Mouse (Mus musculus) liver, embryonic 11.5 days (tissue): ENCODE data around the gene Ralgapa1. TPM values are rescaled to one million over a fixed set of nuclear protein-coding genes. Genes with fewer than 3 reads are reported as not detected.
"Not testable (repeated sequence)": the region's sequence is repeated elsewhere in the genome, so short reads cannot be mapped to it uniquely, and the experiment has no call there.

Source experiments
- ATAC-seq: fragments of 200-750 bp; cut with Nextera tagmentation; replicated peaks from 2 replicates; pipeline ENCODE4 v1.8.0; 2017; ENCODE audit warnings: moderate number of reproducible peaks, mild to moderate bottlenecking, moderate TSS enrichment, moderate library complexity; ENCODE audit not compliant: low FRiP score
- DNase-seq: peaks from one replicate; pipeline ENCODE4 v3.0.0-alpha.2; 2017; ENCODE audit warnings: low spot score
- H3K27ac ChIP-seq: fragments of 300-500 bp; sonication (generic); 2 replicates; pipeline ENCODE4 v1.5.1; 2014; ENCODE audit warnings: mild to moderate bottlenecking, low read depth, low read length, control low read depth
- H3K27me3 ChIP-seq: fragments of 300-500 bp; sonication (generic); replicated peaks from 2 replicates; pipeline ENCODE4 v1.6.1; 2014; ENCODE audit warnings: low read length, mixed read lengths; ENCODE audit not compliant: control insufficient read depth, insufficient read depth
- H3K36me3 ChIP-seq: fragments of 300-500 bp; sonication (generic); 2 replicates; pipeline ENCODE4 v1.6.1; 2014; ENCODE audit warnings: mild to moderate bottlenecking, low read length, moderate library complexity, mixed read lengths; ENCODE audit not compliant: control insufficient read depth, insufficient read depth
- H3K4me1 ChIP-seq: fragments of 300-500 bp; sonication (generic); replicated peaks from 2 replicates; pipeline ENCODE4 v1.6.1; 2014; ENCODE audit warnings: low read length, mixed read lengths; ENCODE audit not compliant: control insufficient read depth, insufficient read depth
- H3K4me2 ChIP-seq: fragments of 300-500 bp; sonication (generic); 2 replicates; pipeline ENCODE4 v1.6.1; 2014; ENCODE audit warnings: mild to moderate bottlenecking, control low read depth, moderate library complexity
- H3K4me3 ChIP-seq: fragments of 300-500 bp; sonication (generic); 2 replicates; pipeline ENCODE4 v1.5.1; 2014; ENCODE audit warnings: low read depth, low read length, control low read depth
- H3K9ac ChIP-seq: fragments of 300-500 bp; sonication (generic); 2 replicates; pipeline ENCODE4 v1.6.1; 2014; ENCODE audit warnings: low read depth, low read length, control low read depth
- H3K9me3 ChIP-seq: fragments of 300-500 bp; sonication (generic); 2 replicates; pipeline ENCODE4 v1.6.1; 2016; ENCODE audit warnings: low read length, inconsistent platforms, mixed read lengths; ENCODE audit not compliant: control insufficient read depth
- WGBS: fragments of 180-500 bp; shearing (Covaris S2); extraction: QIAGEN DNeasy Blood & Tissue Kit; methylation state at CpG from one replicate; pipeline ENCODE4 v1.1.7; 2014; 5-methylcytosine and 5-hydroxymethylcytosine counted together
- polyA plus RNA-seq: library from polyadenylated mRNA; unstranded; fragments of >200 nt; fragmentation: Nextera tagmentation; extraction: Ambion mirVana; gene quantifications from 2 replicates; pipeline ENCODE4 v1.2.1, GENCODE M21; 2014

Gene Ralgapa1
- polyA plus RNA-seq, 1 experiment from 2014 or later: 12.3 TPM

- 63% methylated on average over 2 of the region's 2 CpGs for WGBS
- H3K4me2 ChIP-seq: no peak overlapping the region
- H3K9me3 ChIP-seq: no peaks in the 10 kb centered on the region
- H3K4me1 ChIP-seq: no peaks in the 10 kb centered on the region
- ATAC-seq (no peak), DNase-seq (no peak)
- H3K4me3 ChIP-seq: no peak overlapping the region
- no peaks in the 10 kb centered on the region for H3K27me3 ChIP-seq
- 0 out of 2 replicates have a peak, but pooled peaks cover 2% of the 10 kb centered on the region for H3K36me3 ChIP-seq
- H3K9ac ChIP-seq: no peak overlapping the region
- no peak overlapping the region for H3K27ac ChIP-seq
Measured at GRCm38 (mm10) chr12:55785252-55785651, 35.7 kb downstream of the Ralgapa1 start.

DNA sequence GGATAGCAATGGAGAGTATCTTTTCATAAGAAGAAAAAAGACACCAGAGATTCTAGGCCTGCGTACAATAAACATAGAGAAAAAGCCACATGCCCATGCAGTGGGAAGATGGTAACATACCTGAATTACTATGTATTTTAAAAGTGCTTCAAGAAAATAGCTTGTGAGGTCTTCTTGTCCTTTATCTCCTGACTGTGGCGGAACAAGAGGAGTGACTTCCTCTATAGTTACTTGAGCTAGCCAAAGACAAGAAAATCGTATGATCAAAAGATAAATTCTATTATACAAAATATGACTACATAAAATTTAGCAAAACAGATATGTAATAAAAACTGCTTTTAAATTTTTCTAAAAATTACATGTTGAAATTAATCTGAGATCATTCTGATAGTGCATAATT lies 38.3 kb downstream of the Ralgapa1 start:
- H3K36me3 ChIP-seq: 0 out of 2 replicates have a peak, but pooled peaks cover 2% of the 10 kb centered on the region
- no peak overlapping the region for H3K9ac ChIP-seq
- no peak overlapping the region for H3K27ac ChIP-seq
- DNase-seq (no peak), ATAC-seq (no peak)
- H3K27me3 ChIP-seq: no peaks in the 10 kb centered on the region
- H3K4me1 ChIP-seq: no peaks in the 10 kb centered on the region
- H3K4me3 ChIP-seq: no peak overlapping the region
- WGBS: 83% methylated on average over 3 of the region's 3 CpGs
- H3K9me3 ChIP-seq: no peaks in the 10 kb centered on the region
- no peak overlapping the region for H3K4me2 ChIP-seq

DNA sequence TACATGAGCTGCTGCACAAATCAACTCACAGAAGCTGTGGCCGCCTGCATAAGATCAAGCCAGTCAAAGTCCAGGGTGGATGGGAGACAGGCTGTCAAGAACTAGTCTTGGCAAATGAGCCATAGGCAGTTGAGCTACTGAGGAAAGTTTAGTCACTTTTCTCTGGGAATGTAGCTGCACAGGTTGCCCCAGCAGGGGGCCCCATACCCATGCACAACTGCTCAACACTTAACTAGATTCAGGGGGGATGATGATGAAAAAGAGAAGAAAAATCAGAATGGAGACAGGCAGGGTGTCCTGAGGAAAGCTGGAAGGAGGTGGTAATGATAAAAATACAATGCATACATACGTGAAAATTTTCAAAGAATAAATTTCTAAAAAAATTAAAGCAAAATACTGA lies 42.7 kb downstream of the Ralgapa1 start:
- DNase-seq (no peak), ATAC-seq (no peak; the same call in 1 of the 2 replicates)
- H3K4me3 ChIP-seq: no peak overlapping the region
- H3K27ac ChIP-seq: no peak overlapping the region
- WGBS: 80% methylated on average over 2 of the region's 2 CpGs
- H3K27me3 ChIP-seq: no peaks in the 10 kb centered on the region
- H3K4me1 ChIP-seq: no peaks in the 10 kb centered on the region
- H3K9ac ChIP-seq: no peak overlapping the region
- H3K36me3 ChIP-seq: no peaks in the 10 kb centered on the region
- H3K9me3 ChIP-seq: no peaks in the 10 kb centered on the region
- H3K4me2 ChIP-seq: no peak overlapping the region

DNA sequence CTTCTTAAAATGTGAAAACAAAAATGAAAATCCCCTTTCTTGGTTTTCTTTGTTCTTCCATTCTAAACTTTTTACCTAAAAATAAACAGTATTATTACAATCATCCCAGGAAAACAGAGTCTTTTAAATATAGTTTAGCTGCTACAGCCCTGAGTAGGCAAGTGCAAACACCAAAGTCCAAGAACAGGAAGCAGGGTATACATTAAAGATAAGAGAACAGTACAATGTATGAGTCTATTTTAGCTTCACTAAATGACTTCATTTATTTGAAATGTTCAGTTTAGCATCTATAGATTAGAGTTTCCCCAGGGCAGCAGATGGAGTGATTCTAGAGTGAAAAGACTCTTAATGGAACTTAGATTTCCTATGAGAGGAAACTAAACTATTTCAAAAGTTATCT lies 43.6 kb downstream of the Ralgapa1 start:
- H3K4me2 ChIP-seq: no peak overlapping the region
- DNase-seq: no peak
- H3K9ac ChIP-seq: no peak overlapping the region
- no peaks in the 10 kb centered on the region for H3K4me1 ChIP-seq
- no peaks in the 10 kb centered on the region for H3K27me3 ChIP-seq
- no peak overlapping the region for H3K27ac ChIP-seq
- ATAC-seq: no peak
- H3K4me3 ChIP-seq: no peak overlapping the region
- H3K9me3 ChIP-seq: no peaks in the 10 kb centered on the region
- H3K36me3 ChIP-seq: no peaks in the 10 kb centered on the region

DNA sequence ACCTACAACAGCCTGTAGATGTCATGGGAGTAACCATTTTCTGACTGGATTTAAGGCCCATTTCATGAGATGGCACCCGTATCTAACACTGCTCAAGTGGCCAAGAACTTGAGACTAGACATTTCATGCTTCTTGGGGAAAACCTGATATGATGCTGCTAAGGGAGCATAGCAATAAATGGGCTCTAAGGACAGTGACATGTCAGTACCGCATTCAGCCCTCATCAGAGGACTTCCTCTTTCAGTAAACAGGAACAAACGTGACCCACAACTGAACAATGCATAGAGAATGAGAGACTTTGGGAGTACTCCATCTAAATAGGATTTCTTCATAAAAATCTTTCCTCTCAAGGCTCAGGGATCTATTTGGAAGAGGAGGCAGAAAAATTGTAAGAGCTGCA lies 46.7 kb downstream of the Ralgapa1 start:
- Histone ChIP-seq H3K9me3 (no peaks in the 10 kb centered on the region), H3K4me3 (no peak overlapping the region), H3K27me3 (no peaks in the 10 kb centered on the region), H3K27ac (no peak overlapping the region), H3K36me3 (peaks cover 3% of the 10 kb centered on the region; the same call in 1 of the 2 replicates), H3K4me1 (no peaks in the 10 kb centered on the region), H3K4me2 (no peak overlapping the region), H3K9ac (no peak overlapping the region)
- no peak for DNase-seq
- no peak for ATAC-seq
- 59% methylated on average over 3 of the region's 3 CpGs for WGBS

GRCm38 (mm10) chr12:55720319-55720718 lies 100.6 kb downstream of the Ralgapa1 start:
- no peak for ATAC-seq
- no peak overlapping the region for H3K9ac ChIP-seq
- 75% methylated on average over 1 of the region's 1 CpGs for WGBS
- no peak for DNase-seq
- H3K4me1 ChIP-seq: no peaks in the 10 kb centered on the region
- peaks cover 4% of the 10 kb centered on the region; the same call in 1 of the 2 replicates for H3K36me3 ChIP-seq
- no peak overlapping the region for H3K27ac ChIP-seq
- no peak overlapping the region for H3K4me2 ChIP-seq
- no peaks in the 10 kb centered on the region for H3K27me3 ChIP-seq
- no peak overlapping the region for H3K4me3 ChIP-seq
- no peaks in the 10 kb centered on the region for H3K9me3 ChIP-seq

- H3K36me3 ChIP-seq: peaks cover 10% of the 10 kb centered on the region; the same call in 1 of the 2 replicates
- H3K4me2 ChIP-seq: no peak overlapping the region
- no peaks in the 10 kb centered on the region for H3K4me1 ChIP-seq
- WGBS: 97% methylated on average over 4 of the region's 4 CpGs
- no peak overlapping the region for H3K9ac ChIP-seq
- H3K9me3 ChIP-seq: no peaks in the 10 kb centered on the region
- no peaks in the 10 kb centered on the region for H3K27me3 ChIP-seq
- H3K27ac ChIP-seq: no peak overlapping the region
- DNase-seq (no peak), ATAC-seq (no peak)
- no peak overlapping the region for H3K4me3 ChIP-seq
Measured at GRCm38 (mm10) chr12:55705881-55706280, 115.1 kb downstream of the Ralgapa1 start.

DNA sequence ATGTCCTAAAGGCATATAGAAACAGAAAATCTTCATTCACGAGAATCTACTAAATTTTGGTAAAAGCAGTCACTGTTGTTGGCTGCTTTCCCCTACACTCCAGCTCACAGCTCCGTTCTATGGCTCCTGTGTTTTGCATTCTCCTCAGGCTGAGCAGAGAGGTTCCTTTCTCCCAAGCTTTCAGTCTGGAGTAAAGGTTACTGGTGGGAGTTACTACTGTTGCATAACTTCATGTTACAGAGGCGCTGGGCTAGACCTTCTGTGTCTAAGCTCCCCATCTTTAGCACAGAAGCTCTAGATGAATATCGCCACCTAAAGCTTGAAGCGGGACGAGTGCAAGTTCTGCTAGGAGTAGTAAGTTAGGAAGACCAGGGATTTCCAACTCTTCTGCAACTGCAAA lies 154.3 kb downstream of the Ralgapa1 start:
- DNase-seq (no peak), ATAC-seq (no peak)
- H3K4me3 ChIP-seq: no peak overlapping the region
- H3K9me3 ChIP-seq: no peaks in the 10 kb centered on the region
- no peak overlapping the region for H3K9ac ChIP-seq
- no peak overlapping the region for H3K27ac ChIP-seq
- WGBS: 91% methylated on average over 6 of the region's 6 CpGs
- no peaks in the 10 kb centered on the region for H3K27me3 ChIP-seq
- no peak overlapping the region for H3K4me2 ChIP-seq
- H3K4me1 ChIP-seq: no peaks in the 10 kb centered on the region
- H3K36me3 ChIP-seq: 0 out of 2 replicates have a peak, but pooled peaks cover 2% of the 10 kb centered on the region

DNA sequence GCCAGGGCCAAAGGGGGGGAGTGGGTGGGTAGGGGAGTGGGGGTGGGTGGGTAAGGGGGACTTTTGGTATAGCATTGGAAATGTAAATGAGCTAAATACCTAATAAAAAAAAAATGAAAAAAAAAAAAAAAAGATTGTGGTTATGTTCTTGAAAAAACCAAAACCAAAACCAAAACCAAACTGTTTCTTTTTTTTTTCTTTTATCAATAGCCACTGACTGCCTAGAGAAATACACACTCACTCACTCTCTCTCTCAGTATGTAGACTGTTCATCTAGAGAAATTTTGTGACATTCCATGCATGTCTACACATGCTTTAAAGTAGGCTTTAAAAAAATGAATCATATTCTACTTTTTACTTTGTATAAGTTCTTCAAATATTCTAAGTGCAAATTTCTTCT lies 157.8 kb downstream of the Ralgapa1 start:
- not testable (repeated sequence) for H3K27me3 ChIP-seq, H3K36me3 ChIP-seq, ATAC-seq, H3K9ac ChIP-seq, H3K4me3 ChIP-seq, H3K9me3 ChIP-seq, H3K27ac ChIP-seq, H3K4me1 ChIP-seq, DNase-seq, H3K4me2 ChIP-seq
